Mouse (Mus musculus) MN1 (cell line): ENCODE results near the gene Dcaf6.

ENCODE experiments used
- DNase-seq: peaks from one replicate; pipeline ENCODE4 v3.0.0-alpha.2; 2016; ENCODE audit warnings: low spot score

Dcaf6 gene

DNA sequence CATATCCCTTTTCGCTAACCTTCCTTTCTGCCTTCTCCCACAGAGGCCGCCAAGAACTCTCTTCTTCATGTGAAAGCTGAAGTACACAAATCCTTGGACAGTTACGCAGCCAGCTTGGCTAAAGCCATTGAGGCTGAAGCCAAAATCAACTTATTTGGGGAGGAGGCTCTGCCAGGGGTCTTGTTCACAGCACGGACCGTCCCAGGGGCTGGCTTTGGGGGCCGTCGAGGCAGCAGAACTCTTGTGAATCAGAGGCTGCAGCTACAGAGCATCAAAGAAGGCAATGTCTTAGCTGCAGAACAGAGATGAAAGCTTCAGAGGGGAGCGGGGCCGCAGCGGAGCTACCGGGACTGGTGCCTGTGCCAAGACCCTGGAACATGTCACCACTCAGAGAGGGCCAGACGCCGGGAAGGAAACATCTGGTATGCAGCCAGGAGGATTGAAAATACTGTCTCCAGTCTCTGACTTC is 138.8 kb downstream of the Dcaf6 start:
- peak; percentile 11 for DNase-seq

DNA sequence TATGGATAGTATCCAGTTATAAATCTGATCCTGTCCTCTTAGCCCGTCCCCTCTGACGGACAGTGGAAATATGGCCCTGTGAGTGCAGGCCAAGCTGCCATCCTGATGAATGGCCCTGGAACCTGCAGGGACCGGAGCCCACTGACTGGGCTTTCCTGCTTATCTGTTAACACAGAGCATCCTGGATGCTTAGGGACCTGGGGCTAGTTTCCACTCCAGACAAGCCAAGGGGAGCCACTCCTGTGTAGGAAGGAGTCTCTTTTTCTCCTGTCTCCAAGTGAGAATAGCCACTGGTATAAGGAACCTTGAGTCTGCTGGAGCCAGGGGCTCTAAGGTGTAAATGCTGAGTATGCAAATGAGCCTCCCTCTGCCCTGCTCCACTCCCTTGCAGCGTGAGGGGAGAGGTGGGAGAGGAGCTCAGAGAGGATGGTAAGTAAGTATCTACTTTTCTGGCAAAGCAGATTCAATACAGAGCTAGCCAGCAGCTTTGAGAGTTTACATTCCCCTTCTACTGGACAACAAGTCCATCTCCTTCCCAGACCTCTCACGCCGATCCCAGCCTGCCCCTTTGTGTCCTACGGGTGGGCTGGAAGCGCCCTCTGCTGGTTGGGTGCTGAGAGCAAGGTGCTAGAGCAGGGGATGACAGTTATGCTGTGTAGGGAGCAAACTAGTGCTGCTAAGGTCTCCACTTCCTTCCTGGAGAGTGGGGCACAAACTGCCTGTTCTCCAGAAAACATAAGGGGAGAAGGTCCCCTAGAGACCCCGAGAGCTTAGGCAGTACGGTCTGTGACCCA is 139.9 kb downstream of the Dcaf6 start:
- peak; percentile 79 for DNase-seq

DNA sequence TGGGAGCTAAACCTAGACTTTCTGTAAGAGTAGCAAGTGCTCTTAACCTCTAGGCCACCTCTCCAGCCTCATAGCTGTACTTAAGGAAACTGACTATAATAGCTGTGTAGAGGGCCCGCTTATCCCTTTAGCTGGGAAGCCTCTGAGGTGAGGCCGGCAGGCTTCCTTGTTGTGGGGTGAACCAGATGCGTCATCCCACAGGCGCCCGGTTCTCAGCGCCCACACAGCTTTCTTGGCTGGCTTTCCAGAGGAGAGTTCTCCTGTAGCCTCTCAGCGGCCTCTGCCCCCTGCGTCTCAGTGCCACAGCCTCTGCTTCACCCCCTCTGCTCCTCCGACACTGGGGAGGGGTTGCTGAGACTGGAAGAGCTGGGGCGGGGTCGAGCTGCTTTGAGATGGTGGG is 143.9 kb downstream of the Dcaf6 start:
- no peak for DNase-seq

DNA sequence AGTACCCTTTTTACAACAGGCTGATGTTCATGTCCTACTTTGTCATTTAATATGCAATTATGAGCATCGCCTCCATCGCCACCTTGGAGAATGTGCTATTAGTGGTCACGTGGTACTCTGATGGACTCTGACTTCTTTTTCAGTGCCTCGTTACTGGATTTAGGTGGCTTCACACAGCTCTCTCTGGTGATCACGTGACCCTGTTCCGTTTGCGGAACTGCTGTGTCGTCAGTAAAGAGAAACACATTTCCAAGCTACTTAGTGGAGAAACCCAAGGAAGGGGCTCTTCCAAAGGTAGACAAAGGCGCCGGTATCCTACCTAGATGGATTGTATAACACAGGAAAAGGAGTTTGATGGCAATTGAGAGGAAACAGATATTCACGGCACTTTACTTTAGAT is 152.1 kb downstream of the Dcaf6 start:
- DNase-seq, result no peak

DNA sequence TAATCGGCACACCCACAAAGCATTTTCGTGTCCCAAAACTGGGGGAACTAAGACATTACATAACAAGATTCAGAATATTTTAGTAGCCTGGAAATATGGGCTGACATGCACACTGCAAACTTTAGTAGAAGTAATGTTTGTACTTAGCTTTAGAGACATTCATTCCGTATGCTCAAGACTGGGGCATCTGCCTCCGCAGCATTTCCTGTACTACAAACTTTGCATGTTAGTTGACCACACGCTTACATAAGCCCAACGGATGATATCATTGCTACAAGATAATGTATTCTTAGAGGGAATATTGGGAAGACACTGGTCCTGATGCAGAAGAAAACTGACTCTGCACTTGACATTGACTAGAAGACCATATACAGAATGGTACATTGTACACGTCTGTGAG is 155.9 kb downstream of the Dcaf6 start:
- no peak for DNase-seq

DNA sequence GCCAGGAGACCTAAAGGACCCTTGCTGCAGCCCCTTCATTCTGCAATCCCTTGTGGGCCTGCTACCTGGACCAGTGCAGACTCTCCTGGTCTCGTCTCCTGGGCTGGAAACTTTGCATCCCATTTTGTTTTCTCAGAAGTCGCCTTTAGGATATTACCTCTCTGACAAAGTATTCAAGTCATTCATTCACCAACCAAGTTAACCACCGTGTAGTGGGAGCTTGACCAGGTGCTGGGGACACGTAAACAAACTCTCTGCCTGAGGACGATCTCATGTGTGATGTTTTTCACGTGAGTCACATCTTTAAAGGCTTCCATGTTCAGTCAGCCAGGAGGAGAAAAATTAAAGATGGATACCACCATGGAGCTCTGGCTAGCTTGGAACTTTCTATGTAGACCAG is 157.1 kb downstream of the Dcaf6 start:
- no peak for DNase-seq

DNA sequence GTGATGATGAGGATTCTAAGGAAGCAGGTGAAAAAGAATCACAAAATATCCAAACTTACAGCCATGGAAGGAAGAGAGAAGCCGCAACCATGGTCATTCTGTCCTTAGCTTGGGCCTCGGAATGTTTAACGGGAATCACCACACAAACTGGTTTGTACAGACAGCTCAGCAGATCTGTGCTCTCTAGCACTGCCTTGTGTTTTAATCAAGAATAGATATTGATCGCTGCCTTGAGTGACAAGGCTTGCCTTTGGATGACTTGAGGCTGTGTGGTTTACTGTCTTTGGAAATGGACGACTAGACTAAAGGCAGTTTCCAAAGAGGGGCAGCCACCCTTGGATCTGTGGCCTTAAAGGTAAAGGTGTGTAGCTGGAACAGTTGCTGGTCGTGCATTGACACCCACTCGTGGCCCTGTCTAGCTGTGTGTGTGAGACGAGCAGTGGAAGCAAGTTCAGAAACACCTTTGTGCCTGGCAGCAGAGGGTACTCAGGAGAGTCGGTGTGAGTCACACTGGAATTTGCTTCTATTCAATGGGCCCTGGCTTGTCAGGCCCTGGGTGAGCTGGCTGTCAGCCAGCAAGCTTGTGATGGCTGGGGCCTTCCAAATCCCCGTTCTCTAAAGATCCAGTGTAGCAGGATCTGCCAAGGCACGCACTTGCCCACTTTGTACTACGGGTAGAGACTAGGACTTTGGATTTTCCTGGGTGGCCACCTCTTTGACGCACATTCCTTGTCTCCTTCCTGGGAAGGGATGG is 157.6 kb downstream of the Dcaf6 start:
- peak; percentile 53 for DNase-seq

DNA sequence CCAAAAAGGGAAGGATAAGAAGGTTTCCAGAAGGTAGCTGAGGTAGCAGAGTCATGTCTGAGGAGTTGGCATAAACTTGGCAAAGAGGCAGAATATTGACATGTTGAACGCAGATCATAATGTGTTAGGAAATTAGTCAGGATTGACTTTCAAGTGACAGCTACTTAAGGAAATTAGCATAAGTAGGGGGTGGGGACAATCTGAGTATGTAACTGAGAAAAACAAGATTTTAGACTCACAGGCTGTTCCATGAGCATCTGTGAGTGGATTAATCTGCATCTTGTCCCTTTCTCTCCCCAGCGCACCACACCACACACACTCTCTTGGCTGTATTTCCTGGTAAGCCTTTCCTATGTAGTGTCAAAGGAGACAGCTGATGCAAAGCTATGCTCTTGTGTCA is 158.7 kb downstream of the Dcaf6 start:
- no peak for DNase-seq

DNA sequence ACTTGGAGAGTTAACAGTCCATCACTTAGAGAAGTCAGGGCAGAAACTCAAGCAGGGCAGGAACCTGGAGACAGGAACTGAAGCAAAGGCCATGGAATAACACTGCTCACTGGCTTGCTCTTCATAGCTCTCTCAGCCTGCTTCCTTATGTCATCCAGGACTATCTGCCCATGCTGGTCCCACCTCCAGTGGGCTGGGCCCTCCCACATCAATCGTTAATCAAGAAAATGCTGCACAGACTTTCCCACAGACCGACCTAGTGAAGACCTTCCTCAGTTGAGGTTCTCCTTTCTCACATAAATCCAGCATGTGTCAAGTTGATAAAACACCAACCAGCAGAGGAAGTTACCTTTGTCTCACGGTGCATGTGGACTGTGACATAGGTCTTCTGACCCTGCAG is 159.2 kb downstream of the Dcaf6 start:
- DNase-seq, result no peak

DNA sequence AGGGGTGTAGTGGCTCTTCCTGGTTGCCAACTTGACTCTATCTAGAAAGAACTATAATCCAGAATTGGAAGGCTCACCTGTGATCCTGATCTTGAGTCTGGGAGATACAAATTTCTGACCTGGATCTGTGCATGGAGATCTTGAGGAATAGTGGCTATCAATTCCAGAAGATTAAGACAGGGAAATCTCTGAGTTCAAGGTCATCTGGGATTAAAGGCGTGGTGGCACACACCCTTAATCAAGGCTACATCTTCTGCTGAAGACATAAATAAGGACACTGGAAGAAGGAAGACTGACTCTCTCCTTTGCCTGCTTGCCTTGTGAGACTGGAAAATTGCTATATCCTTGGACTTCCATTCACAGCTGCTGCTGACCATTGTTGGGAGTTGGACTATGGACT is 164.8 kb downstream of the Dcaf6 start, which contains the start of gene Gpr161:
Gene Gpr161, plus strand, starts transcription at position 301 of the 400 bp plus-strand sequence.
- no peak for DNase-seq

DNA sequence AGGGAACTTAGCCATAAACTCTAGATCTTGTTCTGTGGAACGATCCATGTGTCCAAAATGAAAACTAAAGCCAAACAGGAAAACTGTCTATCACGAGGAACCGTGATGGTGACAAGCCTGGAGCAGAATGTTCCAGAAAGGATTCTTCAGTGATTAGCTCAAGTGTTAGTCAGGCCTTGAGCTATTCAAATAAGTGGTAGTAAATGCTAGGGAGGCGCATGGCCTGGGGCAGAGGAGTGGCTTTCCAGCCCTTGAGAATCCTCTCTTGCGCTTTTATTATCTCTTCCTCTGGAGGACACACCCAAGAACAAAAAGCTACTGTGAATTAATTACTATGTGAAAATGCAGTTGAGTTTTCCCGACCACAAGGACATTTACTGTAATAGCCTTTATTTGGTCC is 168.7 kb downstream of the Dcaf6 start:
- no peak for DNase-seq

DNA sequence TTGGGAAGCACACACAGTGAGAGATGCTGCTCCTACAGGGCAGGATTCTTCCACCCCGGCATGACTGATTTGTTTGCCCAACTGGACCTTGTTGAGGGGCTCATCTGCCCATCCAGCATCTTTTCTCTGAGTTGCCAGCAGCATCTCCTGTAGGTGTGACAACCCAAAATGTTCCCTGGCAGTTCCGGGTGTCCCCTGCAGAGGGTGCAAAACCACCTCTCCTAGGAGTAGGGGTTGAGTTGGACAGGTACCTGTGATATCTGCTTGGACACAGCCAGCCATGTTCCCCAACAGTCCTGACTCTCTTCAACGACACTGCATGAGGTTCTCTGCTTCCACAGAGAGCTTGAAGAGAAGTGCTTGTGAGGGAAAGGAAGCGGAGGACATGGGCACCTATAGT is 170.4 kb downstream of the Dcaf6 start:
- no peak for DNase-seq

DNA sequence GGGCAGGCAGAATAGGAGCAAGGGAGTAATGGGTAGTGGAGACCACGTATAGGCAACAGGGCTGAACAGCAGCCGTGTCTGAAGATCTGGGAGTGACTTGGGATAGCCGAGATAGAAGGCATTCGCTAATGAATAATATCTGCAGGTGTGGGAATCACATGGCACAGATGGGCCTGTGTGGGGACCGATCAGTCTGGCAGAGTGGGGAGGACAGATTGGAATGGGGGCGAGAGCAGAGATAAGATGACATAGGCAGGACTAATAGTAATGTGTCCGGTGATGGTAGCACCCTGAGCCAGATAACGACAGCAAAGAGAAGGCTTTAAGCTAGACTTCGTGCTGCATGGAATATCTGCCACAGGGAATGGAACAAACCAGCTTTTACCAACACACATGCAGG is 172.1 kb downstream of the Dcaf6 start:
- DNase-seq, result no peak

DNA sequence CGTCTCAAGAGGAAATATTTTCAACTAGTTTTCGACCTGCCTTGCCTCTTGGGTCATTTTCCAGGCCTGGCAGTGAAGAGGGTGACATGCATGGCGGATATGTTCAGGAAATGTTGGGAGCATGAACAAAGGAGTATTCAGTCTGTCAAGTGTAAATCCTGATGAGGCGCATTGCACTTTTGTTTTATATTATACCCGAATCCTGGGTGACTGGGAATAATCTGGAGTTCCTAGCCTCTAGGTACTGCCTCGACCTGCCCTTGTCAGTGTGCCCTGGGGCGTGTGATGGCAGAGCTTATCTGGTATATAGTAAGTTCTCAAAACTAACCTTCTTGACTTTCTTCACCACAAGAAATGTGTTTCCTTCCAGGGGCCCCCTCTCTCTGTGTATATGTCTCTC is 176.2 kb downstream of the Dcaf6 start:
- no peak for DNase-seq

DNA sequence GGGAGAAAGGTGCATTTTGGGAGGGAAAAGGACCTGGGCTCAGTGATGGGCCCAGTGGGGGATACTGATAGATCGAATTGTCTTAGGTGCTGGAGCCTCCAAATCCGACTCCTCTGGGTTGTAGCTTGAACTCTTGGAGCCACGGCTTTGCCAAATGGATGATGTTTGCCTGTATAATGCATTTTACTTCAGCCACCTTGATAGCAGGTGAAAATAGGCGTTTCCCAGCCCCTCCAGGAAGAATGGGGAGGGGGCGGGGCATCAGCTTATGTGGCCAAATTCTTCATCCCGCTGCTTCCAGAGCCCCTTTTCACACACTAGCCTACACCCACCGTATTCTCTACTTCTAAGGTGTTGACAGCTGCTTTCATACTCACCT is 177.3 kb downstream of the Dcaf6 start:
- no peak for DNase-seq

DNA sequence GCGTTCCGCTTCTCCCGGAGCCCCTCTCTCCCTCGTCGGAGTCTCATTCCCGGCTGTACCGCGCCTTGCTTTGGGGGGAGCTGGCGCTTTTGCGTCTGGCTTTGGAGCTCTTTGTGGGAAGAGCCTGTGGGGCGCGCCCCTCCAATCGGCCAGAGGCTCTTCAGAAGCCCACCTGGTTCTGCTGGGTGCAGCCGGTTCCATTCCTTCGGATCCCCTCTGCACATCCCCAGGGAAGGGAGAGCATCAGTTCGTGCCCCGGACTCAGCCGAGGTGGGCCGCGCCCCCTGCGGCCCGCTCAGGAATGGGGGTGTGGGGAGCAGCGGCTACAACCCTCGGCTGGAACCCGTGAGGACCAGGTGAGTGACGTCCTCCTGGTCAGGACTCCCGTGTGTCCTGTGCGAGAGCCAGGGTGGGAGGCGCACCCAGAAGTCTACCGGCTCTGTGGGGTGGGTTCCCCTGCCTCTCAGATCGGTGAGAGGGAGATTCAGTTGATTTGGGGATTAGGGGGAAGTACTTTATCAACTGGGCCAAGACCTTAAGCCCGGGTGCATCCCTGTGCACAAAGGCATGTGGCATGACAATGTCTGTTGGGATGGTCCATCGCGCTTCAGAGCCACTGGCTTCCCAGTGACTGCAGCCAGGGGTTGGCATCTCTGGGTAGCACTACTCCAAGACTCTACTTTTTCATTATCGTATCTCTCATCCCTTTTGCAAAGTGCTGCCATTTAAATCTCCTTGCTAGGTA is 177.9 kb downstream of the Dcaf6 start:
- DNase-seq, result no peak

DNA sequence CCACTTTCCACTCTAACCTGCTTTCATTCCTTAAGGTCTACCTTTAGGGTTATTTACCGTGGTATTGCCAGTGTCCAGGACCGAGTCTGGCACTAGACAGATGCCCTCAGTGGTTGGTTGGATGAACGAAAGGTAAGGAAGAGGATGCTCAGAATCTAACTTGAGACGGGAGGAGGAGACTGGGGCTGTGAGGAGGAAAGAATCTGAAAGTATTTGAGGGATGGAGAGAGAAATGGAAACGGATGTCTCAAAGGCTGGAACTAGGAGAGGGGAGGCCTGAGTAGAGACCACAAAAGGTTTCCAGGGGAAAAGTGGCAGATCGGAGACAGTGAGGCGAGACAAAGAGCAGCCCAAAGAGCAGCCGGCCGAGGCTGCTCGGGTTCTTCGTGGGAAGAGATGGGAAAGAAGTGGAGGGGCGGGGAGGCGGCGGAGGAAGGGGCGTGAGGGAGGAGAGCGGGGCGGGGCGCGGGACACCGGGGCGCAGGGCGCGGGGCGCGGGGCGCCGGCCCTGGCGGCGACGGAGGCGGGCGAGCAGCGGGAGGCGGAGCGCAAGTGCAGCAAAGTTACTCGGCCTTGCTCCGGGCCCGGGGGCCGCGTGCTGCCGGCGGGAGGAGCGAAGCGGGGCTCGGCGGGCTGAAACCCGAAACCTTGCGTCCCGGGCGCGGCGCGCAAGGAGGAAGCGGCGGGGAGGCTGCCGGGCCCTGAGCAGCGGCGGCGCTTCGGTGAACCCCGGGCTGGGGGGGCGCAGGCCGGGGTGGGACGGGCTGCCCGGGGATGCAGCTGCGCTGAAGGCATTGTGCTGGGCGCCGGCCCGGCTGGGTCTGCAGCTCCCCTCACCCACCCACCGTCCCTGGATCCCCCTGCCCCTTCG is 178.7 kb downstream of the Dcaf6 start:
- DNase-seq, result peak; percentile 71

DNA sequence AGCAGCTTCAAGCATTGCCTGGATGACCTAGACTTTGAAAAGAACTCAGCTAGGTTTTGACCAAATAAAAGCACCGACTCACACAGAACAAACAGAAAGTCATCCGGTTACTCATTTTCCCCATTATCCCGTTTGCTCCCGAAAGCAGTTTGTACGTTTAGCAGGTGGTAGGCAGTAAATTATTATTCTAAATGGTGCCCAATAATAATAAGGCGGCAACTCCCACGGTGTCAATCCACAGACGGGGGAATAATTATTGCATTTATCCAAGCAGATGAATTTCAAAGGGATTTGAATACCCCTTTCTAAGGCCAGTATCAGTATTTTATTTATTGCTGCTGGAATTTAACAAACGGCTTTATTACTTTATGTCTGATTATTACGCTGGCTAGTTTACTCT is 179.5 kb downstream of the Dcaf6 start:
- no peak for DNase-seq
